Mouse (Mus musculus): ENCODE measurements around the gene Nlrp1a. TPM values are rescaled to one million over a fixed set of nuclear protein-coding genes. Genes with fewer than 3 reads are reported as not detected.

Gene Nlrp1a
- total and polyA plus RNA-seq, 2 experiments from 2014 or later: 0.04 TPM; not detected in 1

GRCm38 (mm10) chr11:71107128-71107527, 37.4 kb downstream of the Nlrp1a start:
- TF ChIP-seq EP300 (IDR thresholded peaks at IDR 0.05; ENCODE audit: low read depth) (no peak), CTCF (IDR thresholded peaks at IDR 0.05; ENCODE audit: low read depth) (no peak)
- ATAC-seq (ENCODE audit: insufficient read depth, low read depth) (no peak), DNase-seq (ENCODE audit: low spot score) (no peak)
- H3K27ac ChIP-seq (ENCODE audit: low read depth): no peak overlapping the region
- H3K4me1 ChIP-seq (ENCODE audit: control insufficient read depth, insufficient read depth): no peaks in the 10 kb centered on the region
- no peak overlapping the region for H3K4me2 ChIP-seq (ENCODE audit: low read depth, low read length)
- no peaks in the 10 kb centered on the region for H3K36me3 ChIP-seq (replicated peaks; ENCODE audit: control insufficient read depth, insufficient read depth, low read length)
- WGBS: 70% methylated on average over 2 of the region's 2 CpGs
- no peak overlapping the region for H3K9ac ChIP-seq (replicated peaks; ENCODE audit: low read depth, low read length)
- no peak overlapping the region for H3K4me3 ChIP-seq (ENCODE audit: low read depth, low read length)
- no peaks in the 10 kb centered on the region for H3K27me3 ChIP-seq (ENCODE audit: control insufficient read depth, insufficient read depth, low read length)
- no peaks in the 10 kb centered on the region for H3K9me3 ChIP-seq (replicated peaks; ENCODE audit: control insufficient read depth, low read length)

GRCm38 (mm10) chr11:71106261-71107021, 38.1 kb downstream of the Nlrp1a start:
- Histone ChIP-seq H3K4me2 (ENCODE audit: low read depth, low read length) (no peak overlapping the region), H3K27me3 (ENCODE audit: control insufficient read depth, insufficient read depth, low read length) (no peaks in the 10 kb centered on the region), H3K27ac (ENCODE audit: low read depth) (no peak overlapping the region), H3K36me3 (replicated peaks; ENCODE audit: control insufficient read depth, insufficient read depth, low read length) (no peaks in the 10 kb centered on the region), H3K4me3 (ENCODE audit: low read depth, low read length) (no peak overlapping the region), H3K9me3 (replicated peaks; ENCODE audit: control insufficient read depth, low read length) (no peaks in the 10 kb centered on the region), H3K4me1 (ENCODE audit: control insufficient read depth, insufficient read depth) (no peaks in the 10 kb centered on the region), H3K9ac (replicated peaks; ENCODE audit: low read depth, low read length) (no peak overlapping the region)
- no peak for DNase-seq (ENCODE audit: low spot score)
- no peak for ATAC-seq (ENCODE audit: insufficient read depth, low read depth)
- no peak for TF ChIP-seq EP300 (IDR thresholded peaks at IDR 0.05; ENCODE audit: low read depth)

- H3K27me3 ChIP-seq (ENCODE audit: control insufficient read depth, insufficient read depth, low read length): no peaks in the 10 kb centered on the region
- H3K36me3 ChIP-seq (replicated peaks; ENCODE audit: control insufficient read depth, insufficient read depth, low read length): no peaks in the 10 kb centered on the region
- no peak for DNase-seq (ENCODE audit: low spot score)
- H3K4me2 ChIP-seq (ENCODE audit: low read depth, low read length): no peak overlapping the region
- no peaks in the 10 kb centered on the region for H3K9me3 ChIP-seq (replicated peaks; ENCODE audit: control insufficient read depth, low read length)
- no peak overlapping the region for H3K9ac ChIP-seq (replicated peaks; ENCODE audit: low read depth, low read length)
- no peak for ATAC-seq (ENCODE audit: insufficient read depth, low read depth)
- no peaks in the 10 kb centered on the region for H3K4me1 ChIP-seq (ENCODE audit: control insufficient read depth, insufficient read depth)
- TF ChIP-seq EP300 (IDR thresholded peaks at IDR 0.05; ENCODE audit: low read depth): no peak
- no peak for TF ChIP-seq CTCF (IDR thresholded peaks at IDR 0.05; ENCODE audit: low read depth)
- no peak overlapping the region for H3K27ac ChIP-seq (ENCODE audit: low read depth)
- no peak overlapping the region for H3K4me3 ChIP-seq (ENCODE audit: low read depth, low read length)
These were observed 40.6 kb downstream of the Nlrp1a start for GRCm38 (mm10) chr11:71103931-71104330.

GRCm38 (mm10) chr11:71076342-71076741, 68.2 kb downstream of the Nlrp1a start:
- Histone ChIP-seq H3K9ac (replicated peaks; ENCODE audit: low read depth, low read length) (no peak overlapping the region), H3K4me1 (ENCODE audit: control insufficient read depth, insufficient read depth) (no peaks in the 10 kb centered on the region), H3K9me3 (replicated peaks; ENCODE audit: control insufficient read depth, low read length) (no peaks in the 10 kb centered on the region; the same call in 1 of the 2 replicates), H3K4me2 (ENCODE audit: low read depth, low read length) (no peak overlapping the region), H3K27me3 (ENCODE audit: control insufficient read depth, insufficient read depth, low read length) (no peaks in the 10 kb centered on the region), H3K27ac (ENCODE audit: low read depth) (no peak overlapping the region), H3K4me3 (ENCODE audit: low read depth, low read length) (no peak overlapping the region), H3K36me3 (replicated peaks; ENCODE audit: control insufficient read depth, insufficient read depth, low read length) (no peaks in the 10 kb centered on the region)
- TF ChIP-seq CTCF (IDR thresholded peaks at IDR 0.05; ENCODE audit: low read depth) (no peak), EP300 (IDR thresholded peaks at IDR 0.05; ENCODE audit: low read depth) (no peak)
- WGBS: 49% methylated on average over 1 of the region's 1 CpGs
- ATAC-seq (ENCODE audit: insufficient read depth, low read depth) (no peak), DNase-seq (ENCODE audit: low spot score) (no peak)

- Histone ChIP-seq H3K4me2 (ENCODE audit: low read depth, low read length) (no peak overlapping the region), H3K4me1 (ENCODE audit: control insufficient read depth, insufficient read depth) (no peaks in the 10 kb centered on the region), H3K9me3 (replicated peaks; ENCODE audit: control insufficient read depth, low read length) (no peaks in the 10 kb centered on the region), H3K36me3 (replicated peaks; ENCODE audit: control insufficient read depth, insufficient read depth, low read length) (no peaks in the 10 kb centered on the region), H3K27ac (ENCODE audit: low read depth) (no peak overlapping the region), H3K27me3 (ENCODE audit: control insufficient read depth, insufficient read depth, low read length) (no peaks in the 10 kb centered on the region), H3K9ac (replicated peaks; ENCODE audit: low read depth, low read length) (no peak overlapping the region), H3K4me3 (ENCODE audit: low read depth, low read length) (no peak overlapping the region)
- DNase-seq (ENCODE audit: low spot score) (peak; percentile 33), ATAC-seq (ENCODE audit: insufficient read depth, low read depth) (no peak)
- TF ChIP-seq CTCF (IDR thresholded peaks at IDR 0.05; ENCODE audit: low read depth) (peak; percentile 58), EP300 (IDR thresholded peaks at IDR 0.05; ENCODE audit: low read depth) (no peak)
- 0% methylated on average over 1 of the region's 1 CpGs for WGBS
These were observed 92.0 kb downstream of the Nlrp1a start for GRCm38 (mm10) chr11:71052554-71052953.

Other genes with a start within 250 kb of the Nlrp1a start
- 49.9 and 66.8 TPM in 2 replicates for gene Nup88, start 174.7 kb downstream of the Nlrp1a start, total RNA-seq (2014; rRNA removed; ENCODE audit: low replicate concordance)
- 81.5 and 88.4 TPM in 2 replicates for gene Nup88, start 174.7 kb downstream of the Nlrp1a start, polyA plus RNA-seq (2015; fragmentation: Nextera tagmentation; extraction: Ambion mirVana)
- gene Rpain, start 174.5 kb downstream of the Nlrp1a start, total RNA-seq (2014; rRNA removed; ENCODE audit: low replicate concordance): 12.7 and 25.3 TPM in 2 replicates
- 45.9 and 53.2 TPM in 2 replicates for gene Rpain, start 174.5 kb downstream of the Nlrp1a start, polyA plus RNA-seq (2015; fragmentation: Nextera tagmentation; extraction: Ambion mirVana)
- gene C1qbp, start 161.7 kb downstream of the Nlrp1a start, total RNA-seq (2014; rRNA removed; ENCODE audit: low replicate concordance): 10.3 and 20.6 TPM in 2 replicates
- 308 and 311 TPM in 2 replicates for gene C1qbp, start 161.7 kb downstream of the Nlrp1a start, polyA plus RNA-seq (2015; fragmentation: Nextera tagmentation; extraction: Ambion mirVana)
- 19.6 and 20.6 TPM in 2 replicates for gene Dhx33, start 140.3 kb downstream of the Nlrp1a start, total RNA-seq (2014; rRNA removed; ENCODE audit: low replicate concordance)
- gene Dhx33, start 140.3 kb downstream of the Nlrp1a start, polyA plus RNA-seq (2015; fragmentation: Nextera tagmentation; extraction: Ambion mirVana): 5.8 and 6.3 TPM in 2 replicates
- gene Mis12, start 125.1 kb downstream of the Nlrp1a start, total RNA-seq (2014; rRNA removed; ENCODE audit: low replicate concordance): 3.1 and 5.5 TPM in 2 replicates
- 11.2 and 11.4 TPM in 2 replicates for gene Mis12, start 125.1 kb downstream of the Nlrp1a start, polyA plus RNA-seq (2015; fragmentation: Nextera tagmentation; extraction: Ambion mirVana)
- 30.0 and 37.3 TPM in 2 replicates for gene Derl2, start 124.9 kb downstream of the Nlrp1a start, total RNA-seq (2014; rRNA removed; ENCODE audit: low replicate concordance)
- 32.3 and 36.5 TPM in 2 replicates for gene Derl2, start 124.9 kb downstream of the Nlrp1a start, polyA plus RNA-seq (2015; fragmentation: Nextera tagmentation; extraction: Ambion mirVana)
- 4.4 and 5.4 TPM in 2 replicates for gene 6330403K07Rik, start 111.2 kb downstream of the Nlrp1a start, total RNA-seq (2014; rRNA removed; ENCODE audit: low replicate concordance)
- 6.0 and 8.1 TPM in 2 replicates for gene 6330403K07Rik, start 111.2 kb downstream of the Nlrp1a start, polyA plus RNA-seq (2015; fragmentation: Nextera tagmentation; extraction: Ambion mirVana)
- gene Nlrp1b, start 86.0 kb upstream of the Nlrp1a start, total RNA-seq (2014; rRNA removed; ENCODE audit: low replicate concordance): 0.19 TPM in 1 of 2 replicates, not detected in the other
- 0.04 TPM in 1 of 2 replicates, not detected in the other for gene Nlrp1b, start 86.0 kb upstream of the Nlrp1a start, polyA plus RNA-seq (2015; fragmentation: Nextera tagmentation; extraction: Ambion mirVana)